In the genomic region with DNA sequence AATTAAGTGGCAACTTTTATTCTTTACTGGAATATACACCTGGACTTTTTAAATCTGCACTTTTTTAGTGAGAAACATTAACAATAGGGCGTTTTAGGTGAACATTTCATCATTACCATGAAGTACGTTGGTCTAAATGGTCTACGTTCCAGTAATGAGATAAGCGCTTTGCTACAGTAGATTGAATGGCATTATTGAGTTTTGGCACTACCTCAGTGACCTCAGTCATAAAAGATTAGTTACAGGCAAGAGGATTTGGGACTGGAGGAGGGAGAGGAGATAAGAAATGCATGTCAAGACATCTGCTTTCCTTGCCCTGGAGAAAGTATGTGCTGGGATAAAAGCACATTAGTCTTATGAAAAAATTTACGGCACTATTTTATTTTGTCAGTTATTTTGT, we compare ENCODE assay signal across 12 mouse cellular contexts.
DNase-seq lines count a peak whose midpoint lies in the region; ATAC-seq and TF ChIP-seq lines count a peak whose summit lies in the region.
"Had no signal": no experiment of that assay in that cellular context is flagged by ENCODE, and none has a peak within 500 bp of the region (broad histone marks: within the 10 kb centered on the region; RNA-seq: fewer than 3 reads in every experiment).

No protein-coding gene starts in this region.

- peaks cover 15% of the 10 kb centered on the region for H3K4me1 ChIP-seq in midbrain, embryonic 12.5 days
- H3K4me1 ChIP-seq in midbrain, embryonic 11.5 days (ENCODE audit: control insufficient read depth, insufficient read depth, low read length): peaks cover 7% of the 10 kb centered on the region
- H3K4me1 ChIP-seq in hindbrain, embryonic 14.5 days (replicated peaks; ENCODE audit: control insufficient read depth, insufficient read depth, low read length): peaks cover 13% of the 10 kb centered on the region; the same call in 1 of the 2 replicates
- peaks cover 3% of the 10 kb centered on the region; the same call in 1 of the 2 replicates for H3K4me1 ChIP-seq in stomach, embryonic 16.5 days (ENCODE audit: control insufficient read depth, insufficient read depth, low read length)
- H3K4me1 ChIP-seq: liver, embryonic 13.5 days had no signal

- no peaks in the 10 kb centered on the region for H3K27me3 ChIP-seq in midbrain, embryonic 12.5 days
- H3K27me3 ChIP-seq in midbrain, embryonic 11.5 days (ENCODE audit: control insufficient read depth, insufficient read depth, low read length): no peaks in the 10 kb centered on the region
- H3K27me3 ChIP-seq in hindbrain, embryonic 14.5 days (ENCODE audit: control insufficient read depth, insufficient read depth, low read length): no peaks in the 10 kb centered on the region
- no peaks in the 10 kb centered on the region for H3K27me3 ChIP-seq in stomach, embryonic 16.5 days (ENCODE audit: control insufficient read depth, insufficient read depth, low read length)
- H3K27me3 ChIP-seq: liver, embryonic 13.5 days; Patski had no signal

- peak overlapping the region; percentile 16 for H3K4me2 ChIP-seq in midbrain, embryonic 12.5 days (replicated peaks)
- H3K4me2 ChIP-seq in midbrain, embryonic 11.5 days: no peak overlapping the region
- H3K4me2 ChIP-seq in hindbrain, embryonic 14.5 days (replicated peaks): peak overlapping the region; percentile 46
- H3K4me2 ChIP-seq in stomach, embryonic 16.5 days (ENCODE audit: low read depth, low read length): peak overlapping the region; percentile 48
- H3K4me2 ChIP-seq: liver, embryonic 13.5 days had no signal

- TF ChIP-seq CTCF in gastrocnemius, adult 2 months (IDR thresholded peaks at IDR 0.05): no peak

- H3K9me3 ChIP-seq in midbrain, embryonic 12.5 days: no peaks in the 10 kb centered on the region
- no peaks in the 10 kb centered on the region; the same call in 1 of the 2 replicates for H3K9me3 ChIP-seq in midbrain, embryonic 11.5 days (ENCODE audit: control insufficient read depth, low read length)
- no peaks in the 10 kb centered on the region for H3K9me3 ChIP-seq in hindbrain, embryonic 14.5 days (ENCODE audit: control insufficient read depth, low read length)
- H3K9me3 ChIP-seq in stomach, embryonic 16.5 days (replicated peaks; ENCODE audit: control insufficient read depth, low read length): 0 out of 2 replicates have a peak, but pooled peaks cover 3% of the 10 kb centered on the region
- H3K9me3 ChIP-seq: liver, embryonic 13.5 days had no signal

- no peak for ATAC-seq in midbrain, embryonic 12.5 days (ENCODE audit: low FRiP score, low read depth)
- no peak for ATAC-seq in midbrain, embryonic 11.5 days (ENCODE audit: low FRiP score)
- ATAC-seq in hindbrain, embryonic 14.5 days (ENCODE audit: low FRiP score): no peak
- no peak for ATAC-seq in stomach, embryonic 16.5 days (ENCODE audit: insufficient read depth, low FRiP score)
- ATAC-seq: Patski had no signal

- H3K9ac ChIP-seq in midbrain, embryonic 12.5 days (replicated peaks): no peak overlapping the region
- no peak overlapping the region for H3K9ac ChIP-seq in midbrain, embryonic 11.5 days (ENCODE audit: low read length)
- peak overlapping the region; percentile 34 for H3K9ac ChIP-seq in hindbrain, embryonic 14.5 days
- H3K9ac ChIP-seq in stomach, embryonic 16.5 days (ENCODE audit: low read length): peak overlapping the region; percentile 55; the same call in 1 of the 2 replicates
- H3K9ac ChIP-seq: liver, embryonic 13.5 days had no signal

- H3K27ac ChIP-seq in gastrocnemius, adult 2 months: peak overlapping the region; percentile 89
- no peak overlapping the region for H3K27ac ChIP-seq in midbrain, embryonic 12.5 days (replicated peaks)
- no peak overlapping the region for H3K27ac ChIP-seq in midbrain, embryonic 11.5 days (ENCODE audit: low read depth, low read length)
- peak overlapping the region; percentile 67 for H3K27ac ChIP-seq in hindbrain, embryonic 14.5 days
- H3K27ac ChIP-seq in stomach, embryonic 16.5 days (ENCODE audit: low read length): no peak overlapping the region
- H3K27ac ChIP-seq: liver, embryonic 13.5 days had no signal

- no peak for DNase-seq in gastrocnemius, adult 2 months
- no peak for DNase-seq in gastrocnemius, postnatal 25 days
- no peak for DNase-seq in midbrain, embryonic 11.5 days (ENCODE audit: low spot score, missing footprints)
- DNase-seq in hindbrain, embryonic 14.5 days (ENCODE audit: low spot score): no peak
- DNase-seq in adrenal gland, postnatal 4 days (ENCODE audit: low spot score in 2 of 2): no peak
- DNase-seq in left cerebral cortex, postnatal 25 days (ENCODE audit: low spot score in 2 of 2): no peak
- DNase-seq: cerebellum, postnatal 25 days; layer of hippocampus, adult 9-11 months; liver, embryonic 13.5 days had no signal

- intact Hi-C loops in gastrocnemius, adult 2 months (cut with DNase I): no loop called here
- intact Hi-C loops in left cerebral cortex, postnatal 25 days (cut with DNase I): loop anchor here (2.0 to 10.0 kb wide), 3 partner anchors 91 to 651 kb away; no protein-coding TSS in a partner anchor

- H3K36me3 ChIP-seq in midbrain, embryonic 12.5 days: peaks cover 10% of the 10 kb centered on the region
- H3K36me3 ChIP-seq in midbrain, embryonic 11.5 days (ENCODE audit: control insufficient read depth, insufficient read depth, low read length): no peaks in the 10 kb centered on the region
- no peaks in the 10 kb centered on the region for H3K36me3 ChIP-seq in hindbrain, embryonic 14.5 days (replicated peaks; ENCODE audit: control insufficient read depth, insufficient read depth)
- 0 out of 2 replicates have a peak, but pooled peaks cover 5% of the 10 kb centered on the region for H3K36me3 ChIP-seq in stomach, embryonic 16.5 days (ENCODE audit: control insufficient read depth, insufficient read depth, low read length)
- H3K36me3 ChIP-seq: liver, embryonic 13.5 days had no signal

- WGBS in midbrain, embryonic 12.5 days: 60% methylated on average over 5 of the region's 5 CpGs
- WGBS in midbrain, embryonic 11.5 days: 75% methylated on average over 5 of the region's 5 CpGs
- 49% methylated on average over 5 of the region's 5 CpGs for WGBS in hindbrain, embryonic 14.5 days
- WGBS in stomach, embryonic 16.5 days: 42% methylated on average over 5 of the region's 5 CpGs

- peak overlapping the region; percentile 75 for H3K4me3 ChIP-seq in gastrocnemius, adult 2 months
- H3K4me3 ChIP-seq in midbrain, embryonic 12.5 days: no peak overlapping the region
- no peak overlapping the region for H3K4me3 ChIP-seq in midbrain, embryonic 11.5 days (ENCODE audit: low read depth, low read length)
- peak overlapping the region; percentile 20 for H3K4me3 ChIP-seq in hindbrain, embryonic 14.5 days (replicated peaks; ENCODE audit: low read length)
- H3K4me3 ChIP-seq in stomach, embryonic 16.5 days (replicated peaks; ENCODE audit: low read length): peak overlapping the region; percentile 31
- H3K4me3 ChIP-seq: liver, embryonic 13.5 days had no signal

Comparison
In these comparisons a context has a peak if more than half of its experiments do, and no peak if none do; other contexts are left out.
1. H3K27ac ChIP-seq: peak in gastrocnemius, adult 2 months (single experiment) and hindbrain, embryonic 14.5 days (single experiment); none in midbrain, embryonic 12.5 days (single experiment), midbrain, embryonic 11.5 days (single experiment) and stomach, embryonic 16.5 days (single experiment).
2. H3K4me3 ChIP-seq: peak in gastrocnemius, adult 2 months (single experiment), hindbrain, embryonic 14.5 days (single experiment) and stomach, embryonic 16.5 days (single experiment); none in midbrain, embryonic 12.5 days (single experiment) and midbrain, embryonic 11.5 days (single experiment).
3. H3K9ac ChIP-seq: peak in hindbrain, embryonic 14.5 days (single experiment) and stomach, embryonic 16.5 days (single experiment); none in midbrain, embryonic 12.5 days (single experiment) and midbrain, embryonic 11.5 days (single experiment).